Mouse (Mus musculus) thymus, adult 2 months (tissue): ENCODE data around the gene Elavl4. TPM values are rescaled to one million over a fixed set of nuclear protein-coding genes. Genes with fewer than 3 reads are reported as not detected.

Experiments
- DNase-seq: peaks from one replicate; pipeline ENCODE4 v3.0.0; 2021
- H3K27ac ChIP-seq: fragments of 200-500 bp; 2 replicates; pipeline ENCODE4 v1.5.1; 2012; ENCODE audit warnings: low read length, control low read depth; ENCODE audit not compliant: control insufficient read depth, insufficient read depth
- H3K27me3 ChIP-seq: fragments of 200-500 bp; 2 replicates; pipeline ENCODE4 v1.6.1; 2012; ENCODE audit warnings: mild to moderate bottlenecking, low read length, moderate library complexity, mixed read lengths; ENCODE audit not compliant: control insufficient read depth, insufficient read depth
- H3K36me3 ChIP-seq: fragments of 200-500 bp; 2 replicates; pipeline ENCODE4 v1.6.1; 2012; ENCODE audit warnings: mild to moderate bottlenecking, low read length, moderate library complexity; ENCODE audit not compliant: control insufficient read depth, insufficient read depth
- H3K4me1 ChIP-seq: fragments of 200-500 bp; replicated peaks from 2 replicates; pipeline ENCODE4 v1.6.1; 2012; ENCODE audit warnings: low read length; ENCODE audit not compliant: control insufficient read depth, insufficient read depth
- H3K4me3 ChIP-seq: fragments of 200-500 bp; 2 replicates; pipeline ENCODE4 v1.5.1; 2012; ENCODE audit warnings: mild to moderate bottlenecking, low read length, control low read depth, moderate library complexity; ENCODE audit not compliant: control insufficient read depth, insufficient read depth
- CTCF ChIP-seq: fragments of 200-500 bp; IDR thresholded peaks from 2 replicates; pipeline ENCODE4 v1.5.1; 2012; ENCODE audit warnings: mild to moderate bottlenecking, control low read depth, low read length, moderate library complexity, borderline replicate concordance; ENCODE audit not compliant: control insufficient read depth, poor library complexity, insufficient read depth; ENCODE audit errors: extremely low read depth
- POLR2A ChIP-seq: fragments of 200-500 bp; IDR thresholded peaks from 2 replicates; pipeline ENCODE4 v1.6.1; 2012; ENCODE audit warnings: mild to moderate bottlenecking, low read length, control low read depth, moderate library complexity; ENCODE audit not compliant: control insufficient read depth, poor library complexity, insufficient read depth; ENCODE audit errors: extremely low read depth
- WGBS: fragments of 180-500 bp; shearing (Covaris S2); methylation state at CpG from one replicate; pipeline ENCODE4 v1.1.7; 2018; 5-methylcytosine and 5-hydroxymethylcytosine counted together
- polyA plus RNA-seq: library from polyadenylated mRNA; depleted of rRNA; stranded (reverse); fragments of >200 nt; gene quantifications from 2 replicates; pipeline ENCODE4 v1.2.3, GENCODE M21; 2012

The Elavl4 gene
- polyA plus RNA-seq, 1 experiment: 3.0 TPM

DNA sequence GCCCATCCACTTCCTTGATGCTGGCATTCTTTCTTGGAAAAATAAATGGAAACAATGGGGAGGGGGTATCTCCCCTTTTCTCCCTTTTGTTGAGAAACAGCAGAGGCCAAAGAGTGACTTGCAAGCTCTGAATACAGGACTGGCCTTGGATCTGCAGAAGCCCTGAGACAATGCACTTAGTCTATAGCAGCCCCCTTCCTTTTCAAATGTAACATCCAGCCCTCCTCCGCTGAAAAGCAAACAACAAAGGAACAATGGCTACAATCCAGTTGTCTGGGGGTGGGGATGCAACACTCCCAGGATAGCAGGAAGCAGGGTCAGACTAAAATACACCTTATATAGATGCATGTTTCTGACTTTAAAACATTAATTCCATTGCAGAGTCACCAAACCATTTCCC lies 39.6 kb downstream of the Elavl4 start:
- 54% methylated on average over 1 of the region's 1 CpGs for WGBS
- DNase-seq: no peak
- no peaks in the 10 kb centered on the region for H3K27me3 ChIP-seq
- H3K36me3 ChIP-seq: no peaks in the 10 kb centered on the region
- H3K27ac ChIP-seq: no peak overlapping the region
- TF ChIP-seq POLR2A (no peak), CTCF (no peak)
- H3K4me3 ChIP-seq: no peak overlapping the region
- no peaks in the 10 kb centered on the region for H3K4me1 ChIP-seq

DNA sequence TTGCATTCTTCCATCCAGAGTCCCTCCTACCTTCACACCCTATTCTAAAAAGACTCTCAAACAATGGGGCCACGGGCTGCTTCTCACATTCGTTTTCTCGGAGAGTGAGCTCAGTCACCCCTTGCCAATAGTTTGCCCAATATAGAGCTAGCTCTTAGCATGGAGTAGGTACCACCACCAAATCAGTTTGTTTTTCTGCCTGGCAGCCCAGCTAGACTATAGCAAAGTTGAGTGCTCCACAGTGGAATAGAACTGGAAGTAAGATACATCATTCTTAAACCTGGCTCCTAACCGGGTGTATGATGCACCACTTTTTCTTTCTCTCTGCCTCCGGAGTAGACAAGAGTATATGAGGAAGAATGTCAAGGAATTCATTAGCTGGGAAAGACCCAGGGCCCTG lies 44.7 kb downstream of the Elavl4 start:
- WGBS: 77% methylated on average over 5 of the region's 5 CpGs
- H3K4me1 ChIP-seq: no peaks in the 10 kb centered on the region
- no peak overlapping the region for H3K27ac ChIP-seq
- TF ChIP-seq POLR2A (no peak), CTCF (no peak)
- H3K36me3 ChIP-seq: no peaks in the 10 kb centered on the region
- no peak for DNase-seq
- no peaks in the 10 kb centered on the region for H3K27me3 ChIP-seq
- no peak overlapping the region for H3K4me3 ChIP-seq

DNA sequence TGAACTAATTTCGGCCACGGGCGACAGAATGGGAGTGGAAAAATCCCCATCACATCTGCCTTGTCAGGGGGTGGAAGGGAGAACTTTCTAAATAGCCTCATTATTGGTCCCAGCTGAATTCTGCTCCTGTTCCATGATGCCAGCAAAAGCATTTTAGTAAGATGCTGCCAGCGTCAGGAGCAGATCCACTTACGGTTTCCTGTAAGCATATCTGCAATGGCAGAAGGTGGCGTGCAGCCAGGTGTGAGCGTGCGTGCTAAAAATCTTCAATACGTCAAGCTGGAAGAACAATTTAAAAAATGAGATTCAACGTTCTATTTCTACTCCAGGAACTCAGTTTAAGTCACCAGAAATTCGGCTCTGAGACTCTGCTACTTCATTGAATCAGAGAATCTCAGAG lies 45.1 kb downstream of the Elavl4 start:
- 87% methylated on average over 11 of the region's 11 CpGs for WGBS
- Histone ChIP-seq H3K4me3 (no peak overlapping the region), H3K27ac (no peak overlapping the region), H3K27me3 (no peaks in the 10 kb centered on the region), H3K4me1 (no peaks in the 10 kb centered on the region), H3K36me3 (no peaks in the 10 kb centered on the region)
- no peak for DNase-seq
- TF ChIP-seq CTCF: no peak
- TF ChIP-seq POLR2A: no peak

DNA sequence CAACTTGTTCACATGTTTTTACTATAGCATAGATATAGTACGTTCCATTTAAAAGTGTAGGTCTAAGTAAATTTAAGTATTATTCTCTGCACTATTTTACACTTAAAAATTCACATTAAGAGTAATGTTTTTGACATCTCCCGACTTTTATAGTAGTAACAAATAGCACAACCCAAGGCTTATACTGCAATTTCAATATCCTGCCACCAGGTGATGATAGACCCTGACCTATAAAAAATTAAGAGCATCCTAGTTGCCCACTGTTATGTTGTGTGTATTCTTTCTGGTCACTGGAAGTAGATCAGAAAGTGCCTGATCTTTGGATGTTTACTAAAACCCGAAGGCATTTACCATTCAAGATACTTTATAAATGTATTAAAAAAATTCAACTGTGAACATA lies 55.9 kb downstream of the Elavl4 start:
- Histone ChIP-seq H3K36me3 (no peaks in the 10 kb centered on the region), H3K27me3 (no peaks in the 10 kb centered on the region), H3K27ac (no peak overlapping the region), H3K4me1 (no peaks in the 10 kb centered on the region), H3K4me3 (no peak overlapping the region)
- WGBS: 90% methylated on average over 3 of the region's 3 CpGs
- DNase-seq: no peak
- TF ChIP-seq POLR2A (no peak), CTCF (no peak)

DNA sequence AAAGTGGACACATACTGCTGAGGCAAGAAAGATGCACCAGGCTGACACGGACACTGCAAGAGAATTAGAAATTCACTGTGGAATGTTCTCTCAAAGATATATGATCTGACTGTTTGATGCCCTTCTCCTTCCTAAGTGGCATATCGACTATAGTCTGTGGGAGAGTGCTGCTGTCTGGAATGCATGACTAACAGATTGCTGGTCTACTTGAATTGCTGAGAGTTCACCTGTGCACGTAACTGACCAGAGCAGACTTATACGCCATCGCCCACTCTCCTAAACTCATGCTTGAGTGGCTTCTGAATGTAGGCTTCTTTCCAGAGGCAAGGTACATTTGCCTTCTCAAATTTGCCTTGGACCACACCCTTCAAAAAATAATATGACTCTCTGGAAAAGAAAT lies 58.5 kb downstream of the Elavl4 start:
- Histone ChIP-seq H3K27me3 (no peaks in the 10 kb centered on the region), H3K36me3 (no peaks in the 10 kb centered on the region), H3K4me3 (no peak overlapping the region), H3K4me1 (no peaks in the 10 kb centered on the region), H3K27ac (no peak overlapping the region)
- TF ChIP-seq POLR2A: no peak
- no peak for TF ChIP-seq CTCF
- no peak for DNase-seq
- WGBS: 93% methylated on average over 5 of the region's 5 CpGs

DNA sequence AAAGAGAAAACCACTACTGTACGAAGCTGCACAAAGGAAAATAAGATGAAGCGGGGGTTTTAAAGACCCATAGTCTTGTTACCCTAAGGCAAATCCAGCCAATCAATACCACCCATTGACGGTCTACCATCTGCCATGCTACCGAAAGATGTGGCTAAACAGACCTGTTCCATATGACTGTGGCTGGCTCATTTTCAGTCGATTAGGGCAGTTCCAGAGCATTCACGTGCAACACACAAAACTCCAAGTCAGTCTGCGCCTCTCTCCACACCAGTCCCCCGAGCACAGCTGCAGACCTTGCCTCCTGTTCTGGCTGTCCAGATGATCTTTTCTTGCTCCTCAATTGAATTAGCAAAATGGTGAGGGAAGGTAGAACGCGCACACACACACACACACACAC lies 59.2 kb downstream of the Elavl4 start:
- no peak for TF ChIP-seq CTCF
- TF ChIP-seq POLR2A: no peak
- H3K27me3 ChIP-seq: no peaks in the 10 kb centered on the region
- 92% methylated on average over 10 of the region's 10 CpGs for WGBS
- H3K4me3 ChIP-seq: no peak overlapping the region
- H3K36me3 ChIP-seq: no peaks in the 10 kb centered on the region
- no peak overlapping the region for H3K27ac ChIP-seq
- DNase-seq: no peak
- no peaks in the 10 kb centered on the region for H3K4me1 ChIP-seq

DNA sequence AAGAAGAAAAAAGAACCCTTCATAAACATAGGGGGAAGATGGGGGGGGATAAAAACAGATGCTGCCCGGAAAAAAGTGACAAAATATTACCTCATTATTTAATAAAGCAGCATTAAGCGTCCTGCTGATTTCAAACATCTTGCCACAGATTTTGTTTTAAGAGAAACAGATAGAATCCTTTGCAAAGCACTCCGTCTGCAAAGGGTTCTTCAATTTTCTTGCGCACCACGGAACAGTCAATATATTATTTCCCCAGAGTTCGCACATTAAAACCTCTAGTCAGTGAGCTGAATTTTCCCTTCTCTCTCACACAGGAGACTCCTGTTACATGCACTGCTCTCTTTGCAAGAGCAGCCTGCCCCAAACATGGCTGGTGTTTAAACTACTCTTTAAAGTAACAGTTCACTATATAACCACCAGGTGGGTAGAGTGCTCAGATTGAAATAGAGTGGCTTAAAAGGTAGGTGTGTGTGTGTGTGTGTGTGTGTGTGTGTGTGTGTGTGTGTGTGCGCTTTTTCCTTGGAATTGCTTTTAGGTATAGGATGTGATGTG lies 61.1 kb downstream of the Elavl4 start:
- H3K4me3 ChIP-seq: no peak overlapping the region
- no peaks in the 10 kb centered on the region for H3K27me3 ChIP-seq
- H3K4me1 ChIP-seq: no peaks in the 10 kb centered on the region; the same call in 1 of the 2 replicates
- H3K36me3 ChIP-seq: no peaks in the 10 kb centered on the region
- DNase-seq: no peak
- no peak overlapping the region for H3K27ac ChIP-seq
- TF ChIP-seq POLR2A: no peak
- TF ChIP-seq CTCF: no peak
- WGBS: 88% methylated on average over 7 of the region's 7 CpGs
